Mouse (Mus musculus) kidney, adult 2 months (tissue): ENCODE measurements at regions not wholly inside any gene's neighbourhood (a gene's known extent, or its start where the extent isn't known, plus 50 kb on each side); places are given as distances from the start of the nearest gene placed in this dataset.

Source experiments
- CTCF ChIP-seq: fragments of 200-500 bp; conservative IDR thresholded peaks from 2 replicates; pipeline ENCODE4 v1.5.1; 2011; ENCODE audit warnings: low read depth, mild to moderate bottlenecking, control low read depth, low read length, moderate library complexity, mixed read lengths; ENCODE audit not compliant: insufficient read depth, insufficient read length
- POLR2A ChIP-seq: fragments of 200-500 bp; IDR thresholded peaks from one replicate; pipeline ENCODE4 v1.6.1; 2011; ENCODE audit warnings: low read depth, low read length, control low read depth

- no peak for TF ChIP-seq CTCF
- TF ChIP-seq POLR2A: no peak
These were observed 3303.9 kb upstream of the Gm7489 start for GRCm38 (mm10) chr15:50580811-50581210.
